Mouse (Mus musculus): ENCODE data around the gene Mypn. TPM values are rescaled to one million over a fixed set of nuclear protein-coding genes. Genes with fewer than 3 reads are reported as not detected.

Gene Mypn
- polyA plus RNA-seq, 1 experiment from 2014 or later: 3.8 TPM

GRCm38 (mm10) chr10:63230266-63230665 is 26.5 kb upstream of the Mypn start:
- H3K36me3 ChIP-seq (ENCODE audit: control insufficient read depth, insufficient read depth, low read length): no peaks in the 10 kb centered on the region
- no peak overlapping the region for H3K4me3 ChIP-seq (ENCODE audit: low read depth, low read length)
- no peak for ATAC-seq (replicated peaks; ENCODE audit: insufficient number of reproducible peaks, low FRiP score, low TSS enrichment)
- H3K9me3 ChIP-seq (replicated peaks; ENCODE audit: control insufficient read depth, low read length): no peaks in the 10 kb centered on the region
- no peak overlapping the region for H3K27ac ChIP-seq (ENCODE audit: low read depth, low read length)
- H3K27me3 ChIP-seq (ENCODE audit: control insufficient read depth, insufficient read depth, low read length): no peaks in the 10 kb centered on the region
- no peak overlapping the region for H3K4me2 ChIP-seq
- no peak overlapping the region for H3K9ac ChIP-seq (ENCODE audit: low read depth, low read length)
- no peaks in the 10 kb centered on the region for H3K4me1 ChIP-seq (ENCODE audit: control insufficient read depth, insufficient read depth, low read length)
- WGBS (ENCODE audit: insufficient replicate concordance): 75% methylated on average over 7 of the region's 7 CpGs

- Histone ChIP-seq H3K4me1 (ENCODE audit: control insufficient read depth, insufficient read depth, low read length) (no peaks in the 10 kb centered on the region), H3K4me2 (no peak overlapping the region), H3K9ac (ENCODE audit: low read depth, low read length) (no peak overlapping the region), H3K4me3 (ENCODE audit: low read depth, low read length) (no peak overlapping the region), H3K9me3 (replicated peaks; ENCODE audit: control insufficient read depth, low read length) (no peaks in the 10 kb centered on the region), H3K27me3 (ENCODE audit: control insufficient read depth, insufficient read depth, low read length) (no peaks in the 10 kb centered on the region), H3K27ac (ENCODE audit: low read depth, low read length) (no peak overlapping the region), H3K36me3 (ENCODE audit: control insufficient read depth, insufficient read depth, low read length) (no peaks in the 10 kb centered on the region)
- ATAC-seq (replicated peaks; ENCODE audit: insufficient number of reproducible peaks, low FRiP score, low TSS enrichment): no peak
- WGBS (ENCODE audit: insufficient replicate concordance): 73% methylated on average over 12 of the region's 12 CpGs
Observed at GRCm38 (mm10) chr10:63224341-63224740, 20.6 kb upstream of the Mypn start.

- H3K4me2 ChIP-seq: no peak overlapping the region
- H3K4me3 ChIP-seq (ENCODE audit: low read depth, low read length): no peak overlapping the region
- H3K9ac ChIP-seq (ENCODE audit: low read depth, low read length): no peak overlapping the region
- no peak overlapping the region for H3K27ac ChIP-seq (ENCODE audit: low read depth, low read length)
- no peaks in the 10 kb centered on the region for H3K27me3 ChIP-seq (ENCODE audit: control insufficient read depth, insufficient read depth, low read length)
- no peaks in the 10 kb centered on the region for H3K4me1 ChIP-seq (ENCODE audit: control insufficient read depth, insufficient read depth, low read length)
- 76% methylated on average over 7 of the region's 7 CpGs for WGBS (ENCODE audit: insufficient replicate concordance)
- no peaks in the 10 kb centered on the region for H3K36me3 ChIP-seq (ENCODE audit: control insufficient read depth, insufficient read depth, low read length)
- no peak for ATAC-seq (replicated peaks; ENCODE audit: insufficient number of reproducible peaks, low FRiP score, low TSS enrichment)
- no peaks in the 10 kb centered on the region for H3K9me3 ChIP-seq (replicated peaks; ENCODE audit: control insufficient read depth, low read length)
Observed at GRCm38 (mm10) chr10:63221081-63221783, 17.5 kb upstream of the Mypn start.

GRCm38 (mm10) chr10:63208871-63209270 is 5.1 kb upstream of the Mypn start:
- Histone ChIP-seq H3K4me2 (no peak overlapping the region), H3K9me3 (replicated peaks; ENCODE audit: control insufficient read depth, low read length) (no peaks in the 10 kb centered on the region), H3K36me3 (ENCODE audit: control insufficient read depth, insufficient read depth, low read length) (no peaks in the 10 kb centered on the region), H3K4me3 (ENCODE audit: low read depth, low read length) (no peak overlapping the region), H3K27ac (ENCODE audit: low read depth, low read length) (no peak overlapping the region), H3K27me3 (ENCODE audit: control insufficient read depth, insufficient read depth, low read length) (no peaks in the 10 kb centered on the region), H3K4me1 (ENCODE audit: control insufficient read depth, insufficient read depth, low read length) (no peaks in the 10 kb centered on the region), H3K9ac (ENCODE audit: low read depth, low read length) (no peak overlapping the region)
- WGBS (ENCODE audit: insufficient replicate concordance): 65% methylated on average over 6 of the region's 6 CpGs
- ATAC-seq (replicated peaks; ENCODE audit: insufficient number of reproducible peaks, low FRiP score, low TSS enrichment): no peak

- peak overlapping the region; percentile 54 for H3K4me2 ChIP-seq
- no peaks in the 10 kb centered on the region for H3K9me3 ChIP-seq (replicated peaks; ENCODE audit: control insufficient read depth, low read length)
- ATAC-seq (replicated peaks; ENCODE audit: insufficient number of reproducible peaks, low FRiP score, low TSS enrichment): no peak
- H3K9ac ChIP-seq (ENCODE audit: low read depth, low read length): no peak overlapping the region
- whole genome bisulfite sequencing (ENCODE audit: insufficient replicate concordance): 79% methylated on average over 3 of the region's 3 CpGs
- H3K4me3 ChIP-seq (ENCODE audit: low read depth, low read length): peak overlapping the region; percentile 34
- H3K27me3 ChIP-seq (ENCODE audit: control insufficient read depth, insufficient read depth, low read length): no peaks in the 10 kb centered on the region
- 0 out of 2 replicates have a peak overlapping the region, but pooled peaks have one; percentile 73 for H3K27ac ChIP-seq (ENCODE audit: low read depth, low read length)
- no peaks in the 10 kb centered on the region for H3K36me3 ChIP-seq (ENCODE audit: control insufficient read depth, insufficient read depth, low read length)
- no peaks in the 10 kb centered on the region for H3K4me1 ChIP-seq (ENCODE audit: control insufficient read depth, insufficient read depth, low read length)
Observed at GRCm38 (mm10) chr10:63203002-63203401, 750 bp downstream of the Mypn start.

- Histone ChIP-seq H3K27ac (ENCODE audit: low read depth, low read length) (no peak overlapping the region), H3K4me2 (no peak overlapping the region), H3K4me3 (ENCODE audit: low read depth, low read length) (no peak overlapping the region), H3K9ac (ENCODE audit: low read depth, low read length) (no peak overlapping the region), H3K9me3 (replicated peaks; ENCODE audit: control insufficient read depth, low read length) (no peaks in the 10 kb centered on the region), H3K27me3 (ENCODE audit: control insufficient read depth, insufficient read depth, low read length) (no peaks in the 10 kb centered on the region), H3K36me3 (ENCODE audit: control insufficient read depth, insufficient read depth, low read length) (no peaks in the 10 kb centered on the region), H3K4me1 (ENCODE audit: control insufficient read depth, insufficient read depth, low read length) (no peaks in the 10 kb centered on the region)
- WGBS (ENCODE audit: insufficient replicate concordance): 75% methylated on average over 8 of the region's 8 CpGs
- no peak for ATAC-seq (replicated peaks; ENCODE audit: insufficient number of reproducible peaks, low FRiP score, low TSS enrichment)
Observed at GRCm38 (mm10) chr10:63201534-63201933, 2.2 kb downstream of the Mypn start.

GRCm38 (mm10) chr10:63199008-63199407 is 4.7 kb downstream of the Mypn start:
- no peak for ATAC-seq (replicated peaks; ENCODE audit: insufficient number of reproducible peaks, low FRiP score, low TSS enrichment)
- H3K9me3 ChIP-seq (replicated peaks; ENCODE audit: control insufficient read depth, low read length): no peaks in the 10 kb centered on the region
- WGBS (ENCODE audit: insufficient replicate concordance): 56% methylated on average over 4 of the region's 4 CpGs
- H3K4me3 ChIP-seq (ENCODE audit: low read depth, low read length): no peak overlapping the region
- no peak overlapping the region for H3K27ac ChIP-seq (ENCODE audit: low read depth, low read length)
- no peak overlapping the region for H3K9ac ChIP-seq (ENCODE audit: low read depth, low read length)
- no peaks in the 10 kb centered on the region for H3K27me3 ChIP-seq (ENCODE audit: control insufficient read depth, insufficient read depth, low read length)
- H3K36me3 ChIP-seq (ENCODE audit: control insufficient read depth, insufficient read depth, low read length): no peaks in the 10 kb centered on the region
- no peak overlapping the region for H3K4me2 ChIP-seq
- H3K4me1 ChIP-seq (ENCODE audit: control insufficient read depth, insufficient read depth, low read length): no peaks in the 10 kb centered on the region

- no peak overlapping the region for H3K27ac ChIP-seq (ENCODE audit: low read depth, low read length)
- H3K4me1 ChIP-seq (ENCODE audit: control insufficient read depth, insufficient read depth, low read length): no peaks in the 10 kb centered on the region
- no peak for ATAC-seq (replicated peaks; ENCODE audit: insufficient number of reproducible peaks, low FRiP score, low TSS enrichment)
- H3K9ac ChIP-seq (ENCODE audit: low read depth, low read length): no peak overlapping the region
- no peak overlapping the region for H3K4me3 ChIP-seq (ENCODE audit: low read depth, low read length)
- H3K27me3 ChIP-seq (ENCODE audit: control insufficient read depth, insufficient read depth, low read length): no peaks in the 10 kb centered on the region
- no peak overlapping the region for H3K4me2 ChIP-seq
- no peaks in the 10 kb centered on the region for H3K9me3 ChIP-seq (replicated peaks; ENCODE audit: control insufficient read depth, low read length)
- 78% methylated on average over 14 of the region's 14 CpGs for WGBS (ENCODE audit: insufficient replicate concordance)
- H3K36me3 ChIP-seq (ENCODE audit: control insufficient read depth, insufficient read depth, low read length): no peaks in the 10 kb centered on the region
Observed at GRCm38 (mm10) chr10:63192736-63193135, 11.0 kb downstream of the Mypn start.

GRCm38 (mm10) chr10:63192276-63192675 is 11.5 kb downstream of the Mypn start:
- H3K9ac ChIP-seq (ENCODE audit: low read depth, low read length): no peak overlapping the region
- ATAC-seq (replicated peaks; ENCODE audit: insufficient number of reproducible peaks, low FRiP score, low TSS enrichment): no peak
- H3K27me3 ChIP-seq (ENCODE audit: control insufficient read depth, insufficient read depth, low read length): no peaks in the 10 kb centered on the region
- WGBS (ENCODE audit: insufficient replicate concordance): 59% methylated on average over 18 of the region's 18 CpGs
- H3K9me3 ChIP-seq (replicated peaks; ENCODE audit: control insufficient read depth, low read length): no peaks in the 10 kb centered on the region
- H3K4me1 ChIP-seq (ENCODE audit: control insufficient read depth, insufficient read depth, low read length): no peaks in the 10 kb centered on the region
- H3K4me2 ChIP-seq: no peak overlapping the region
- H3K4me3 ChIP-seq (ENCODE audit: low read depth, low read length): no peak overlapping the region
- no peak overlapping the region for H3K27ac ChIP-seq (ENCODE audit: low read depth, low read length)
- H3K36me3 ChIP-seq (ENCODE audit: control insufficient read depth, insufficient read depth, low read length): no peaks in the 10 kb centered on the region

Data from heart, embryonic 11.5 days (tissue).